Mouse (Mus musculus) natural killer cell, adult 2 months (primary cell): ENCODE data around the gene Agrp.

Experiments used
- DNase-seq, 2 experiments: peaks; one replicate each; pipeline ENCODE4 v3.0.0; 2022; ENCODE audit warnings: low spot score in 2 of 2

Agrp gene

GRCm38 (mm10) chr8:105636963-105637510, at the start of gene Agrp:
TSS of gene Agrp (minus strand) at chr8:105637393.
- no peak for DNase-seq

DNA sequence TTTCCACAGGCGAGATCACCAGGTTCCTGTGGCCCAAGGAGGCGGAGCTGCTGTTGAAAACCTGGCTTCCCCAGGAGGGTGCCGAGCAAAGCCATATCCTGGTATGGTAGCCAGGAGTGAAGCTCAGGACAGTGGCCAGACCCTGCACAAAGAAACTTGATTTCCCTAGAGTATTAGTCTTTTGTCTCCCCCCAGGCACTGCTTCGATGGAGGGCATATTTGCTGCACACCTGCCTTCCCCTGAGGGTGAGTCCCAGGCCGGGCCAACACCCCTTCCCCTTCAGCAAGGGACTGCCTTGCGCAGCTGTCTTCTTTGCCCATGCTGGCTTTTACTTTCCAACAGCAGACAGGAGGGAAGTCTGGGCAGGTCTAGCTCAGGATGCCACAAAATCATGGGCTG, 49.4 kb upstream of the Agrp start:
- DNase-seq: no peak

DNA sequence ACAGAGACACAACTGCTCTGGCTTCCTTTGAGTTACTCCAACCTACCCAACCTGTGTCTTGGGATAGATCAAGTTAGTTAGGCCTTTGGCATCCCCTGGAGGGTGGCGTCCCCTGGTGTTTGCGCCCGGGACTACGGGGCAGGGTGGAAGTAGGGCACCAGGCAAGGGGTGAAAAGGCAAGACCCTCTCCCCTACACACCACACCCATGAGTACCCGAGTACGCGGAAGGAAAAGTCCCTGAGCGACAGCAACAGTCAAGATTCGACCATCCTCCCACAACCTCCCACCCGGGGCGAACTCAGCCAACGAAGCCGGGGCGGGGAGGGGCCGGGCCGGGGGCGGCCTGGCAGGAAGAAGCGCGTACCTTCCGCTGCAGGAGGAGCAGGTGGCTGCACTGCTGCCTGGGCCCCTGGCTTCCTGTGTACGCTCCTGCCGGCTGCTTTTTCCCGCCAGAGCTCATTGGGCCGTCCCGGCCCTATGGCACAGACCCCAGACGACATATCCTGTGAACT, 48.7 kb upstream of the Agrp start, which contains the start of gene Carmil2:
Carmil2 (plus strand) TSS at position 479 of the 513 bp plus-strand sequence.
- DNase-seq: peak; percentile 69 to 85

- no peak for DNase-seq
Measured at GRCm38 (mm10) chr8:105685325-105685724, 48.1 kb upstream of the Agrp start.

DNA sequence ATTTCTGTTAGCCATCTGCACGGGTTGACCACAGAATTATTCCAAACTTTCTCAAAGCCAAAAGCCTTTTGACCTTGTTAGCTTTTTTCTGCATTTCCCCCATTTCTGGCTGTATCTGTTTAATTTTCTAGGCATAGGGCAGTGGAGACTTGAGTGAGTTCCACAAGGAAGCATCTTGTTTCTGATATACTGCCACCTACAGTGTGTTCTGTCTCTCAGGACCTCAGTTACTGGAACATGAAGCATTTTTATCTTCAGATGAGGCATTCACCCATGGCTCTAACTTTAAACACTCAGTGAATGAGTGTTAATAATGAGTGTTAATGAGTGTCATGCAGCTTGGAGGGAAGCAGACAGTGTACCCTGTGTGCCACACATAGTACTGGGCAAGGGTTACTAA, 40.7 kb upstream of the Agrp start:
- DNase-seq: no peak

GRCm38 (mm10) chr8:105661167-105661566, 24.0 kb upstream of the Agrp start:
- peak; percentile 12 to 43 for DNase-seq

DNA sequence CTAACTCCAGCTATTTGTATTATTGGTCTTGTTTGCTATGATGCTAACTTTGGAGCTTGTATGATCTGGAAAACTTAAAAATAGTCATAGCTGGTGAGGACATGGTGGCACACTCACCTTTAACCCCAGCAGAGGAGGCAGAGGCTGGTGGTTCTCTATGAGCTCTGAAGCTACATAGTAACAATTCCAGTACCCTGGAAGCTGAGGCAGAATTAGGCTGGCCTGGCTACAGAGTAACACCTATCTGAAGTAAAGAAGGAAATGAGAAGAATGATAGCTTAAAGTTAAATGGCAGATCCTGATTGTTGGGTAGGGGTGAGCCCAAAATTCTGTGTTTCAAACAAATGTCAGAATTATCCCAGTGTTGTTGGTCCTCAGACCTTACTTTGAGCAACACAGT, 20.4 kb upstream of the Agrp start:
- no peak for DNase-seq

GRCm38 (mm10) chr8:105648929-105649328, 11.7 kb upstream of the Agrp start:
- DNase-seq: no peak

DNA sequence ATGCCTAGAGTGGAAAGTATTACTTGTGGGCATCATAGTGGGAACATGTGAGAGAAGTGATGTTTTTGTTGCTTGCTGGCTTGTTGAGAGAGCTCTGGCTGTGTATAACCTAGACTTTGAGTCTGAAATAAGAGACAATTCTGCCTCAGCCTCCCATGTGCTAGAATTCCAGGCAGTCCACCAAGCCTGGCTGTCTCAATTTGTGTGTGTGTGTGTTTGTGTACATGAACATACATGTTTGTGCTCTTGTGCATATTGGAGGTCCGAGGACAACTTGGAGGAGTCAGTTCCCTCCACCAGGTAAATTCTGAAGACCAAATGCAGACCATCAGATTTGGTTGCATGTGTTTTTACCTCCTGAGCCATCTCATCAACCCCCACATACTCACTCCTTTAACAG, 8.0 kb upstream of the Agrp start:
- no peak for DNase-seq

DNA sequence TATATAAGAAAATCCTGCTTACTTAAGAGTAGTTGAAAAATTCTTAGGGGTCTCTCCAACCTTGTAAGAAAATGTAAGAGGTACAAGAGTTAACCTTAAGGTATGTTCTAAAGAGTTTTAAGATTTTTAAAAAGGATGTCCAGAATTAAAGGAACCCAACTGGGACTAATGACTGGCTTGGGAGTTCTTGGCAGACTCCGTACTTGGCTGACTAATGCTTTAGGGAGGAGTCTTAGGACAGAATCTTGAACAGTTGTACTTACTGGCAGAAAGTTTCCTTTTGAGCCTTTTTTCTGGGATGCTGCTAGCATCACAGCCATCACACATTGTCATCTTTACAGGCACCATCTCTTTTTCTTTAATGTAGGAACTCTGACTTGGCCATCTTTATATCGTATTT, 3.3 kb upstream of the Agrp start:
- no peak for DNase-seq

GRCm38 (mm10) chr8:105639835-105640234, 2.6 kb upstream of the Agrp start:
- DNase-seq: no peak

- DNase-seq: no peak
Measured at GRCm38 (mm10) chr8:105638510-105638909, 1.3 kb upstream of the Agrp start.

GRCm38 (mm10) chr8:105637601-105638041, 428 bp upstream of the Agrp start:
- no peak for DNase-seq

GRCm38 (mm10) chr8:105636018-105636962, 903 bp downstream of the Agrp start, which contains the start of gene Ctcf:
TSS of gene Ctcf (plus strand) at chr8:105636568.
- peak; percentile 89 to 93 for DNase-seq

GRCm38 (mm10) chr8:105635481-105635880, 1.7 kb downstream of the Agrp start:
- no peak for DNase-seq

GRCm38 (mm10) chr8:105634771-105635458, 2.3 kb downstream of the Agrp start:
- DNase-seq: no peak

GRCm38 (mm10) chr8:105629337-105629736, 7.9 kb downstream of the Agrp start:
- DNase-seq: no peak

DNA sequence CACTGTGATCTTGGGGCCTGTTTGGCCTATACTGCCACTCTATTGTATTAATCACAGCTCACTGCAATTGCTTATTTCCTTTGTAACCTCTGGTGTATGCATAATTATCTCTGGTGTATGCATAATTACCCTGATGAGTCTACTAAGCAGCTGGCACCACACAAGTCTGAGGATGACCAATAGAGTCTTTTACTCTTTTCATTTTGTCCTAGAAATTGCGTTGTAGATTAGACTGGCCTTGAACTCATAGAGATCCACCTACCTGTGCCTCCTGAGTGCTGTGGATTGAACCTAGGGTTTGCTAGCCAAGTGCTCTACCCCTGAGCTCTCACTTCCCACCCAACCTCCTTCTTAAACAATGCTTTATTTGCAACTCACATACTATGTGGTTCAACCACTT, 11.1 kb downstream of the Agrp start:
- DNase-seq: no peak

GRCm38 (mm10) chr8:105624831-105625230, 12.4 kb downstream of the Agrp start:
- no peak for DNase-seq

GRCm38 (mm10) chr8:105624401-105624800, 12.8 kb downstream of the Agrp start:
- no peak for DNase-seq

DNA sequence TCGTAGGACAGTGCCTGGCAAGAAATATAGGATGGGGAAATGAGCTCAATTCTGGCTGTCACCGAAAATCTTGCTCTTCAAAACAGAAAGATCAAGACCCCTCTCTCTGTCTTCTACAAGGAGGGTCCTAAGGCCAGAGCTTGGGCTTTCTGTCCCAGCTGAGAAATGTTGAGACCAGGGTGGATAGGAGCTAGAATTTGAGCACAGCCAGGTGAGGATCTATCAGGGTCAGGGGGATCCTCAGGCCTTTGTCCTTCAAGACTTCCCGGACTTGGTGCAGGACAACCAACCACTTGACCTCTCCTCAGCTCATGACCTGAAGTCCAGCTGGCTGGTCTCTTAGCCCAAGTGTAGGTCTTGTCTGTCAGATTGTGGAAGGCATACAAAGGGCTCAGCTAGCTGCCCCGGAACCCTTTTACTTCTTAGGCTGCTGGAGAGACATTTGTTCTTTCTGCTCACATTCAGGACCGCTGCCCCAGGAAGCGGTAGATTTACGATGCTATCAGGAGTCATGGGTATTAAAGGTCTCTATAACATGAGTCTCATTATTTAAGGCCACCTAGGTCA, 13.4 kb downstream of the Agrp start:
- no peak for DNase-seq

- DNase-seq: peak; percentile 44 to 89
Measured at GRCm38 (mm10) chr8:105623118-105623517, 14.1 kb downstream of the Agrp start.
